ENCODE assay signal across 18 mouse cellular contexts in genomic region chr2:167723589-167724206, GRCm38 (mm10). TPM values are rescaled to one million over a fixed set of nuclear protein-coding genes. Genes with fewer than 3 reads are reported as not detected.
DNase-seq lines count a peak whose midpoint lies in the region; ATAC-seq and TF ChIP-seq lines count a peak whose summit lies in the region.
"Had no signal": no experiment of that assay in that cellular context is flagged by ENCODE, and none has a peak within 500 bp of the region (broad histone marks: within the 10 kb centered on the region; RNA-seq: fewer than 3 reads in every experiment).

No protein-coding gene starts in this region.

- H3K4me3 ChIP-seq in liver, adult 2 months (ENCODE audit: insufficient read depth, low read depth, low read length), result no peak overlapping the region
- H3K4me3 ChIP-seq in liver, embryonic 11.5 days (ENCODE audit: low read depth, low read length), result no peak overlapping the region
- no peak overlapping the region for H3K4me3 ChIP-seq in G1E (ENCODE audit: low read depth, low read length)
- H3K4me3 ChIP-seq: embryonic facial prominence, embryonic 10.5 days; left cerebral cortex, adult 2 months; limb, embryonic 13.5 days; midbrain, embryonic 13.5 days had no signal

- ATAC-seq in liver, embryonic 11.5 days (replicated peaks; ENCODE audit: low FRiP score), result no peak
- ATAC-seq in G1E (ENCODE audit: extremely low read depth, insufficient number of reproducible peaks, low FRiP score, poor library complexity, severe bottlenecking), result peak; percentile 45; the same call in 1 of the 2 replicates
- ATAC-seq: intestine, embryonic 16.5 days; midbrain, embryonic 13.5 days had no signal

- H3K27ac ChIP-seq in liver, adult 2 months (replicated peaks; ENCODE audit: insufficient read depth, low read depth, low read length), result peak overlapping the region; percentile 84; the same call in 1 of the 2 replicates
- no peak overlapping the region for H3K27ac ChIP-seq in liver, embryonic 11.5 days (ENCODE audit: low read depth, low read length)
- H3K27ac ChIP-seq: embryonic facial prominence, embryonic 10.5 days; left cerebral cortex, adult 2 months; limb, embryonic 13.5 days; midbrain, embryonic 13.5 days had no signal

- no peaks in the 10 kb centered on the region for H3K79me2 ChIP-seq in liver, adult 2 months (ENCODE audit: control insufficient read depth, insufficient read depth, low read length)

- no peak for DNase-seq in liver, adult 2 months (ENCODE audit: extremely low read depth, low read depth, low spot score)
- DNase-seq in liver, embryonic 11.5 days (ENCODE audit: low spot score), result no peak
- no peak for DNase-seq in G1E (ENCODE audit: low spot score)
- peak; percentile 72 for DNase-seq in lung, postnatal 36 days
- peak; percentile 14 to 27 for DNase-seq in thymus, postnatal 10 days (ENCODE audit: low spot score in 2 of 2)
- DNase-seq in cerebellum, postnatal 14 days, result no peak
- DNase-seq in ovary, adult 18-20 months (ENCODE audit: low spot score), result no peak
- DNase-seq in urinary bladder, postnatal 10 days (ENCODE audit: low spot score), result no peak
- DNase-seq: adrenal gland, adult 2 months; cerebellum, adult 9-10 months; heart, adult 11 months; heart, postnatal 10 days; lung, embryonic 14.5 days had no signal

- H3K4me2 ChIP-seq in liver, embryonic 11.5 days, result no peak overlapping the region
- H3K4me2 ChIP-seq: limb, embryonic 13.5 days; lung, embryonic 14.5 days; midbrain, embryonic 13.5 days had no signal

- no peak overlapping the region for H3K9ac ChIP-seq in liver, adult 2 months (ENCODE audit: low read depth, low read length)
- no peak overlapping the region for H3K9ac ChIP-seq in liver, embryonic 11.5 days (ENCODE audit: low read depth, low read length)
- H3K9ac ChIP-seq: limb, embryonic 13.5 days; lung, embryonic 14.5 days; midbrain, embryonic 13.5 days had no signal

- no peaks in the 10 kb centered on the region for H3K9me3 ChIP-seq in liver, embryonic 11.5 days (ENCODE audit: control insufficient read depth, low read length)
- H3K9me3 ChIP-seq in G1E (replicated peaks), result no peaks in the 10 kb centered on the region
- H3K9me3 ChIP-seq: embryonic facial prominence, embryonic 10.5 days; limb, embryonic 13.5 days; midbrain, embryonic 13.5 days had no signal

- TF ChIP-seq POLR2A in liver, adult 2 months (IDR thresholded peaks at IDR 0.05; ENCODE audit: extremely low read depth, insufficient read depth, low read length), result no peak

- H3K4me1 ChIP-seq in liver, adult 2 months (ENCODE audit: control insufficient read depth, insufficient read depth, low read length), result peaks cover 20% of the 10 kb centered on the region
- H3K4me1 ChIP-seq in liver, embryonic 11.5 days (replicated peaks; ENCODE audit: control insufficient read depth, insufficient read depth, low read length), result no peaks in the 10 kb centered on the region
- H3K4me1 ChIP-seq in G1E (ENCODE audit: insufficient read depth, low read depth, low read length), result peaks cover 35% of the 10 kb centered on the region
- H3K4me1 ChIP-seq: midbrain, embryonic 13.5 days had no signal

- no peaks in the 10 kb centered on the region for H3K27me3 ChIP-seq in liver, adult 2 months (ENCODE audit: control insufficient read depth, insufficient read depth, low read length)
- H3K27me3 ChIP-seq in liver, embryonic 11.5 days (replicated peaks; ENCODE audit: control insufficient read depth, insufficient read depth, low read length), result no peaks in the 10 kb centered on the region; the same call in 1 of the 2 replicates
- peaks cover 95% of the 10 kb centered on the region for H3K27me3 ChIP-seq in G1E (ENCODE audit: insufficient read depth, low read length)
- H3K27me3 ChIP-seq: midbrain, embryonic 13.5 days had no signal

- 83% methylated on average over 11 of the region's 11 CpGs for WGBS in liver, adult 2 months
- 66% methylated on average over 11 of the region's 11 CpGs for WGBS in liver, embryonic 11.5 days

- H3K36me3 ChIP-seq in liver, adult 2 months (ENCODE audit: control insufficient read depth, insufficient read depth, low read length), result no peaks in the 10 kb centered on the region
- H3K36me3 ChIP-seq in liver, embryonic 11.5 days (ENCODE audit: control insufficient read depth, insufficient read depth, low read length), result no peaks in the 10 kb centered on the region
- no peaks in the 10 kb centered on the region for H3K36me3 ChIP-seq in G1E (replicated peaks)
- H3K36me3 ChIP-seq: embryonic facial prominence, embryonic 10.5 days; limb, embryonic 13.5 days; midbrain, embryonic 13.5 days had no signal

- TF ChIP-seq CTCF in liver, adult 2 months (IDR thresholded peaks at IDR 0.05; ENCODE audit: low read depth, low read length), result no peak
- no peak for TF ChIP-seq CTCF in G1E (IDR thresholded peaks at IDR 0.05; ENCODE audit: low read depth, low read length)

RNA-seq across cellular contexts. Expression of gene Tmem189, which starts 34.1 kb away (rescaled TPM):
- total RNA-seq in liver, adult 2 months (2014; rRNA removed), result 4.8 and 5.8 TPM in 2 replicates
- polyA plus RNA-seq in liver, adult 2 months (2012; rRNA removed), result 19.6 and 24.8 TPM in 2 replicates
- polyA plus RNA-seq in liver, embryonic 11.5 days (2014; fragmentation: Nextera tagmentation; extraction: Ambion mirVana), result 30.5 and 32.6 TPM in 2 replicates
- total RNA-seq in G1E (2014; fragmentation: Nextera tagmentation), result 14.1 and 20.1 TPM in 2 replicates
- total RNA-seq in G1E (2017), result 17.5 and 18.3 TPM in 2 replicates
- 36.9 and 38.8 TPM in 2 replicates for polyA plus RNA-seq in G1E (2012)

RNA-seq across cellular contexts. Expression of gene Cebpb, which starts 35.0 kb away (rescaled TPM):
- total RNA-seq in liver, adult 2 months (2014; rRNA removed), result 125 and 147 TPM in 2 replicates
- polyA plus RNA-seq in liver, adult 2 months (2012; rRNA removed), result 200 and 210 TPM in 2 replicates
- 13.9 and 14.4 TPM in 2 replicates for polyA plus RNA-seq in liver, embryonic 11.5 days (2014; fragmentation: Nextera tagmentation; extraction: Ambion mirVana)
- total RNA-seq in G1E (2014; fragmentation: Nextera tagmentation), result 10.5 and 12.5 TPM in 2 replicates
- total RNA-seq in G1E (2017), result 12.9 and 33.6 TPM in 2 replicates
- 61.6 and 87.9 TPM in 2 replicates for polyA plus RNA-seq in G1E (2012)

Comparison
In these comparisons a context has a peak if more than half of its experiments do, and no peak if none do; other contexts are left out.
1. DNase-seq: peak in lung, postnatal 36 days (single experiment) and thymus, postnatal 10 days (2 of 2); none in liver, adult 2 months (single experiment), liver, embryonic 11.5 days (single experiment), G1E (single experiment), cerebellum, postnatal 14 days (0 of 2), ovary, adult 18-20 months (single experiment) and urinary bladder, postnatal 10 days (single experiment).